Mouse (Mus musculus): ENCODE results near the gene Atp6ap1.

The Atp6ap1 gene

GRCm38 (mm10) chrX:74296538-74297448 is at the start of gene Atp6ap1:
TSS of gene Atp6ap1 (plus strand) at chrX:74297097.
- peak; percentile 92 for DNase-seq (ENCODE audit: low read depth, low spot score)

GRCm38 (mm10) chrX:74248651-74249050 is 48.2 kb upstream of the Atp6ap1 start:
- DNase-seq (ENCODE audit: low read depth, low spot score): peak; percentile 69

GRCm38 (mm10) chrX:74249615-74250014 is 47.3 kb upstream of the Atp6ap1 start, which contains the start of gene Flna:
TSS of gene Flna (minus strand) at chrX:74249820.
- DNase-seq (ENCODE audit: low read depth, low spot score): peak; percentile 64

GRCm38 (mm10) chrX:74254153-74254887 is 42.6 kb upstream of the Atp6ap1 start, which contains the start of gene Emd:
TSS of gene Emd (plus strand) at chrX:74254687.
- peak; percentile 92 for DNase-seq (ENCODE audit: low read depth, low spot score)

GRCm38 (mm10) chrX:74254888-74255565 is 41.9 kb upstream of the Atp6ap1 start:
- no peak for DNase-seq (ENCODE audit: low read depth, low spot score)

- DNase-seq (ENCODE audit: low read depth, low spot score): no peak
These were observed 39.2 kb upstream of the Atp6ap1 start for GRCm38 (mm10) chrX:74257746-74258145.

GRCm38 (mm10) chrX:74269736-74270061 is 27.2 kb upstream of the Atp6ap1 start:
- no peak for DNase-seq (ENCODE audit: low read depth, low spot score)

GRCm38 (mm10) chrX:74270062-74270901 is 26.6 kb upstream of the Atp6ap1 start, which contains the start of gene Rpl10:
TSS of gene Rpl10 (plus strand) at chrX:74270812.
- peak; percentile 95 for DNase-seq (ENCODE audit: low read depth, low spot score)

GRCm38 (mm10) chrX:74270902-74271551 is 25.9 kb upstream of the Atp6ap1 start:
- peak; percentile 54 for DNase-seq (ENCODE audit: low read depth, low spot score)

GRCm38 (mm10) chrX:74273422-74274322 is 23.2 kb upstream of the Atp6ap1 start:
- peak; percentile 31 for DNase-seq (ENCODE audit: low read depth, low spot score)

GRCm38 (mm10) chrX:74277916-74278315 is 19.0 kb upstream of the Atp6ap1 start:
- peak; percentile 13 for DNase-seq (ENCODE audit: low read depth, low spot score)

GRCm38 (mm10) chrX:74281041-74281731 is 15.7 kb upstream of the Atp6ap1 start:
- DNase-seq (ENCODE audit: low read depth, low spot score): no peak

GRCm38 (mm10) chrX:74281732-74282394 is 15.0 kb upstream of the Atp6ap1 start, which contains the start of the genes Taz and Dnase1l1:
TSS of gene Taz (plus strand) at chrX:74281912.
TSS of gene Dnase1l1 (minus strand) at chrX:74282337.
- DNase-seq (ENCODE audit: low read depth, low spot score): peak; percentile 74

- DNase-seq (ENCODE audit: low read depth, low spot score): peak; percentile 89
These were observed 14.4 kb upstream of the Atp6ap1 start for GRCm38 (mm10) chrX:74282395-74283091.

- no peak for DNase-seq (ENCODE audit: low read depth, low spot score)
These were observed 13.8 kb upstream of the Atp6ap1 start for GRCm38 (mm10) chrX:74283092-74283437.

GRCm38 (mm10) chrX:74293431-74293830 is 3.5 kb upstream of the Atp6ap1 start:
- no peak for DNase-seq (ENCODE audit: low read depth, low spot score)

- no peak for DNase-seq (ENCODE audit: low read depth, low spot score)
These were observed 1.5 kb downstream of the Atp6ap1 start for GRCm38 (mm10) chrX:74298348-74298747.

GRCm38 (mm10) chrX:74299721-74300120 is 2.8 kb downstream of the Atp6ap1 start:
- no peak for DNase-seq (ENCODE audit: low read depth, low spot score)
